Mouse (Mus musculus): Measurements from ENCODE around the gene Golph3. TPM values are rescaled to one million over a fixed set of nuclear protein-coding genes. Genes with fewer than 3 reads are reported as not detected.

Gene Golph3
- polyA plus RNA-seq, 2 experiments = 35.2 to 58.4 TPM

GRCm38 (mm10) chr15:12279816-12280215, 41.4 kb upstream of the Golph3 start:
- Histone ChIP-seq H3K4me3 (ENCODE audit: insufficient read depth in 1 of 2, low read depth in 2 of 2, low read length in 2 of 2) (no peak overlapping the region), H3K4me1 (replicated peaks; ENCODE audit: control insufficient read depth in 2 of 2, insufficient read depth in 2 of 2, low read length in 1 of 2) (no peaks in the 10 kb centered on the region), H3K27me3 (ENCODE audit: control insufficient read depth, insufficient read depth, low read length) (no peaks in the 10 kb centered on the region), H3K36me3 (replicated peaks; ENCODE audit: control insufficient read depth, insufficient read depth, low read depth) (no peaks in the 10 kb centered on the region), H3K9ac (replicated peaks) (no peak overlapping the region), H3K27ac (no peak overlapping the region), H3K4me2 (ENCODE audit: low read depth) (no peak overlapping the region), H3K9me3 (ENCODE audit: control insufficient read depth, low read length) (no peaks in the 10 kb centered on the region)
- DNase-seq (ENCODE audit: low read depth in 3 of 3, low spot score in 3 of 3) = no peak
- 69% methylated on average over 1 of the region's 1 CpGs for WGBS (ENCODE audit: insufficient replicate concordance)
- no peak for ATAC-seq (ENCODE audit: insufficient read depth)
- TF ChIP-seq EP300 (IDR thresholded peaks at IDR 0.05; ENCODE audit: low read depth) (no peak), CTCF (IDR thresholded peaks at IDR 0.05; ENCODE audit: low read depth) (no peak)

GRCm38 (mm10) chr15:12284794-12285534, 36.3 kb upstream of the Golph3 start:
- H3K36me3 ChIP-seq (replicated peaks; ENCODE audit: control insufficient read depth, insufficient read depth, low read depth) = no peaks in the 10 kb centered on the region
- H3K9me3 ChIP-seq (ENCODE audit: control insufficient read depth, low read length) = no peaks in the 10 kb centered on the region
- ATAC-seq (ENCODE audit: insufficient read depth) (no peak), DNase-seq (ENCODE audit: low read depth in 3 of 3, low spot score in 3 of 3) (no peak)
- H3K27ac ChIP-seq = no peak overlapping the region
- no peak overlapping the region for H3K4me3 ChIP-seq (ENCODE audit: insufficient read depth in 1 of 2, low read depth in 2 of 2, low read length in 2 of 2)
- no peak overlapping the region for H3K9ac ChIP-seq (replicated peaks)
- no peak for TF ChIP-seq CTCF (IDR thresholded peaks at IDR 0.05; ENCODE audit: low read depth)
- no peak for TF ChIP-seq EP300 (IDR thresholded peaks at IDR 0.05; ENCODE audit: low read depth)
- H3K27me3 ChIP-seq (ENCODE audit: control insufficient read depth, insufficient read depth, low read length) = no peaks in the 10 kb centered on the region
- no peaks in the 10 kb centered on the region for H3K4me1 ChIP-seq (replicated peaks; ENCODE audit: control insufficient read depth in 2 of 2, insufficient read depth in 2 of 2, low read length in 1 of 2)
- WGBS (ENCODE audit: insufficient replicate concordance) = 61% methylated on average over 6 of the region's 6 CpGs
- no peak overlapping the region for H3K4me2 ChIP-seq (ENCODE audit: low read depth)

DNA sequence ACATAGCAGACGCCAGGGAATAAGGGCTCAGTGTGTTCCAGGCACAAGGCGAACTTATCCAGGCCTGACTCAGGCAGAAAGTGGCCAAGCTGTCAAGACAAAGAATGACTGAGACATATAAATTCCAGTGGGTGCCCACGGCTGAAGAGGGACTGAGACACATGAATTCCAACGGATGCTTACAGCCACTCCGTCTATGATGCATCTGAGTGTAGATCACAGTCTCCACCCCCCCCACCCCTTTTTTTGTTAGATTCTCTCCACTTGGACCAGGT, 35.8 kb upstream of the Golph3 start:
- Histone ChIP-seq H3K4me3 (ENCODE audit: insufficient read depth in 1 of 2, low read depth in 2 of 2, low read length in 2 of 2) (no peak overlapping the region), H3K27me3 (ENCODE audit: control insufficient read depth, insufficient read depth, low read length) (no peaks in the 10 kb centered on the region), H3K4me2 (ENCODE audit: low read depth) (no peak overlapping the region), H3K4me1 (replicated peaks; ENCODE audit: control insufficient read depth in 2 of 2, insufficient read depth in 2 of 2, low read length in 1 of 2) (peaks cover 0 to 4% of the 10 kb centered on the region in 2 experiments; a peak in 1 of 4 replicates), H3K36me3 (replicated peaks; ENCODE audit: control insufficient read depth, insufficient read depth, low read depth) (no peaks in the 10 kb centered on the region), H3K9me3 (ENCODE audit: control insufficient read depth, low read length) (no peaks in the 10 kb centered on the region), H3K9ac (replicated peaks) (no peak overlapping the region), H3K27ac (no peak overlapping the region)
- no peak for TF ChIP-seq EP300 (IDR thresholded peaks at IDR 0.05; ENCODE audit: low read depth)
- TF ChIP-seq CTCF (IDR thresholded peaks at IDR 0.05; ENCODE audit: low read depth) = no peak
- no peak for ATAC-seq (ENCODE audit: insufficient read depth)
- DNase-seq (ENCODE audit: low read depth in 3 of 3, low spot score in 3 of 3) = no peak
- 70% methylated on average over 5 of the region's 5 CpGs for WGBS (ENCODE audit: insufficient replicate concordance)

DNA sequence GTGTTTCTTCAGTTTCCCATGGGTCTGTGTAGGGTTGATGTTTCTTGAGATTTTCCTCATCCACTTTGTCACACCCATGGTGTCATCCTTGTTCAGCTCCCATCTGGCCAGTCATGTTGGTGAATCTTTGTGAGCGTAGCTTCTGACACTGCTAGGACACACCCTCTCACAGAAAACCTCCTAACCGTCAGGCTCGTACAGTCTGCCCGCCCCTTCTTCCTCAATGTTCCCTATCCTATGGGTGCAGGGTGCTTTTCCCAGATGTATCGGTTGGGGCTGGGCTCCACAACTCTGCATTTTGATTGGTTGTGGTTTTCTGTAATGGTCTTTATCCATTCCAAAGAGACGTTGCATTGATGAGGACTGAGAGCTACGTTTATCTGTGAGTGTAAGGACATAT, 30.9 kb upstream of the Golph3 start:
- peak; percentile 76 for ATAC-seq (ENCODE audit: insufficient read depth)
- TF ChIP-seq EP300 (IDR thresholded peaks at IDR 0.05; ENCODE audit: low read depth) = no peak
- TF ChIP-seq CTCF (IDR thresholded peaks at IDR 0.05; ENCODE audit: low read depth) = no peak
- WGBS (ENCODE audit: insufficient replicate concordance) = 33% methylated on average over 7 of the region's 7 CpGs

DNA sequence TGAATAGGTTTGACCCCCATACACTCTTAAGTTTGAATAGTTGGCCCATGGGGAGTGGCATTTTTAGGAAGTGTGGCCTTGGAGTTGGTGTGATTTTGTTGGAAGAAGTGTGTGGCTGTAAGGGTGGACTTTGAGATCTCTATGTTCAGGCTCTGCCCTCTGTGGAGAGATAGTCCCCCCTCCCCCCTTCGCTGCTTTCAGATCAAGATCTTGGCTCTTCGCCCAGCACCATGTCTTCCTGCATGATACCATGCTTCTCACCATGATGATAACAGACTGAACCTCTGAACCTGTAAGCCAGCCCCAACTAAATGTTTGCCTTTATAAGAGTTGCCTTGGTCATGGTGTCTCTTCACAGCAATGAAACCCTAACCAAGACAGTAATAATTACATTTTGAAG, 29.5 kb upstream of the Golph3 start:
- Histone ChIP-seq H3K4me1 (replicated peaks; ENCODE audit: control insufficient read depth in 2 of 2, insufficient read depth in 2 of 2, low read length in 1 of 2) (peaks cover 0 to 5% of the 10 kb centered on the region in 2 experiments; a peak in 1 of 4 replicates), H3K4me3 (ENCODE audit: insufficient read depth in 1 of 2, low read depth in 2 of 2, low read length in 2 of 2) (no peak overlapping the region), H3K4me2 (ENCODE audit: low read depth) (no peak overlapping the region), H3K36me3 (replicated peaks; ENCODE audit: control insufficient read depth, insufficient read depth, low read depth) (no peaks in the 10 kb centered on the region), H3K9me3 (ENCODE audit: control insufficient read depth, low read length) (no peaks in the 10 kb centered on the region), H3K27me3 (ENCODE audit: control insufficient read depth, insufficient read depth, low read length) (no peaks in the 10 kb centered on the region; the same call in 1 of the 2 replicates), H3K27ac (no peak overlapping the region), H3K9ac (replicated peaks) (no peak overlapping the region)
- ATAC-seq (ENCODE audit: insufficient read depth) (no peak), DNase-seq (ENCODE audit: low read depth in 3 of 3, low spot score in 3 of 3) (no peak)
- TF ChIP-seq CTCF (IDR thresholded peaks at IDR 0.05; ENCODE audit: low read depth) (no peak), EP300 (IDR thresholded peaks at IDR 0.05; ENCODE audit: low read depth) (no peak)
- WGBS (ENCODE audit: insufficient replicate concordance) = 33% methylated on average over 2 of the region's 2 CpGs

More for the DNA sequence above, 30.9 kb upstream of the Golph3 start:
- peak overlapping the region; percentile 13; the same call in 1 of the 2 replicates for H3K4me2 ChIP-seq (ENCODE audit: low read depth)
- no peak overlapping the region for H3K9ac ChIP-seq (replicated peaks)
- H3K4me1 ChIP-seq (replicated peaks; ENCODE audit: control insufficient read depth in 2 of 2, insufficient read depth in 2 of 2, low read length in 1 of 2) = peaks cover 0 to 5% of the 10 kb centered on the region in 2 experiments; a peak in 1 of 4 replicates
- H3K9me3 ChIP-seq (ENCODE audit: control insufficient read depth, low read length) = no peaks in the 10 kb centered on the region
- no peak overlapping the region for H3K27ac ChIP-seq
- no peaks in the 10 kb centered on the region for H3K36me3 ChIP-seq (replicated peaks; ENCODE audit: control insufficient read depth, insufficient read depth, low read depth)
- DNase-seq (ENCODE audit: low read depth in 3 of 3, low spot score in 3 of 3) = peak in 1 of 3 experiments; percentile 24
- H3K4me3 ChIP-seq (ENCODE audit: insufficient read depth in 1 of 2, low read depth in 2 of 2, low read length in 2 of 2) = no peak overlapping the region
- H3K27me3 ChIP-seq (ENCODE audit: control insufficient read depth, insufficient read depth, low read length) = no peaks in the 10 kb centered on the region; the same call in 1 of the 2 replicates

All from liver, embryonic 14.5 days (tissue).